Mouse (Mus musculus) cortical plate, adult 2 months (tissue): ENCODE data around the gene Tfcp2l1. TPM values are rescaled to one million over a fixed set of nuclear protein-coding genes. Genes with fewer than 3 reads are reported as not detected.

Experiments
- H3K27ac ChIP-seq: fragments of 200-500 bp; 2 replicates; pipeline ENCODE4 v1.5.1; 2012; ENCODE audit warnings: low read length, control low read depth, inconsistent platforms; ENCODE audit not compliant: insufficient read depth
- H3K4me1 ChIP-seq: fragments of 200-500 bp; 2 replicates; pipeline ENCODE4 v1.6.1; 2011; ENCODE audit warnings: low read length; ENCODE audit not compliant: control insufficient read depth, insufficient read depth
- H3K4me3 ChIP-seq: fragments of 200-500 bp; 2 replicates; pipeline ENCODE4 v1.5.1; 2011; ENCODE audit warnings: mild to moderate bottlenecking, low read length, control low read depth; ENCODE audit not compliant: insufficient read depth
- CTCF ChIP-seq: fragments of 200-500 bp; IDR thresholded peaks from 2 replicates; pipeline ENCODE4 v1.5.1; 2011; ENCODE audit warnings: mild to moderate bottlenecking, control low read depth, low read length; ENCODE audit not compliant: insufficient read depth; ENCODE audit errors: extremely low read depth
- POLR2A ChIP-seq: fragments of 200-500 bp; IDR thresholded peaks from 2 replicates; pipeline ENCODE4 v1.6.1; 2011; ENCODE audit warnings: mild to moderate bottlenecking, low read length, control low read depth; ENCODE audit not compliant: insufficient read depth; ENCODE audit errors: extremely low read depth
- polyA plus RNA-seq: library from polyadenylated mRNA; depleted of rRNA; stranded (reverse); fragments of >200 nt; gene quantifications from 2 replicates; pipeline ENCODE4 v1.2.3, GENCODE M21; 2012

Gene Tfcp2l1
- polyA plus RNA-seq, 1 experiment, result 2.4 TPM

DNA sequence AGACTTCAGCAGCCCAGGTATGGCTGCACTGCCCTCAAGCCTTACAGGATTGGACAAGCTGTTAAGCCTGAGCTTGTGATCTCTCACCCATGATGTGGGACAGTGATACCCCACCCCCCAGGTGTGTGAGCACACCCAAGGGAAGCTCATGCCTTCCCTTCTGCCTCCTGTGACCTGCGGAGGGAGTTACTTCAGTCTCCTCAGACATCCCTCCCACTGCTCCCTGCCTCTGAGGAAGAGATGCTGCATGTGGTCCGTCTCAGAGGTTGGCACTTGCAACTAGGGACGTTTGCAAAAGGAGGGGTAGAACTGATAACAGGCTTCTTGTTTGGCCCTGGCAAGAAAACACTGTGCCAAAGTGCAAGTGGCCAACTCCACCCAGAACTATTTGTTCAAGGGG is 4.9 kb upstream of the Tfcp2l1 start:
- TF ChIP-seq POLR2A, result no peak
- no peak for TF ChIP-seq CTCF
- no peaks in the 10 kb centered on the region for H3K4me1 ChIP-seq
- H3K4me3 ChIP-seq, result no peak overlapping the region
- H3K27ac ChIP-seq, result no peak overlapping the region

GRCm38 (mm10) chr1:118625461-118625860 is 2.3 kb upstream of the Tfcp2l1 start:
- H3K27ac ChIP-seq, result no peak overlapping the region
- no peaks in the 10 kb centered on the region for H3K4me1 ChIP-seq
- no peak for TF ChIP-seq CTCF
- TF ChIP-seq POLR2A, result no peak
- H3K4me3 ChIP-seq, result no peak overlapping the region

GRCm38 (mm10) chr1:118625921-118626320 is 1.8 kb upstream of the Tfcp2l1 start:
- H3K4me1 ChIP-seq, result no peaks in the 10 kb centered on the region
- no peak overlapping the region for H3K4me3 ChIP-seq
- TF ChIP-seq CTCF (no peak), POLR2A (no peak)
- H3K27ac ChIP-seq, result no peak overlapping the region

GRCm38 (mm10) chr1:118626452-118626851 is 1.3 kb upstream of the Tfcp2l1 start:
- Histone ChIP-seq H3K4me3 (no peak overlapping the region), H3K4me1 (no peaks in the 10 kb centered on the region), H3K27ac (no peak overlapping the region)
- TF ChIP-seq POLR2A, result no peak
- TF ChIP-seq CTCF, result no peak

DNA sequence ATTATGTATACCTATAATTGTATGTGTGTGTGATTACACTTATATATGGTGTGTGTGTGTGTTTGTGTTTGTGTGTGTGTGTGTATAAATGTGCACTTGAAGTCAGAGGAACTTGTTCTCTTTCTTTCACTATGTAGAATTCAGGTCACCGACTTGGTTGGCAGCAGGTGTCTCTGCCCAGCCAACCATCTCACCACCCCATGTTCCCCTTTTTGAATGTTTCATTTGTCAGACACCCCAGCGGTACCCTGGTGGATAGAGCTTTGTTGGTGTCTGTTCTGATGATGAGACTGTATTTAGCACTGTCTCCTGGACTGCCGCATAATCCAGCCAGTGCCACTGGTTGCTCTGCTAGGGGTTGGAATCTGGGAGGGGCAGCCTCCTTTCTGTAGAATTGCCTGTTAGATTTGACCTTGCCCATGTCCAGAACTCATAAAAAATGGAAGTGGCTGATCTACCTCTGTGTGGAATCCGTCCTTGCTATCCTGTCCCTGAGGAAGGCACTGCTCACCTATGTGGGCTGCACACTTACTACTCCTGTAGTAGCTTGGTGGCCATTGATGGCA is 5.8 kb downstream of the Tfcp2l1 start:
- no peak overlapping the region for H3K27ac ChIP-seq
- H3K4me3 ChIP-seq, result no peak overlapping the region
- TF ChIP-seq POLR2A (no peak), CTCF (no peak)
- no peaks in the 10 kb centered on the region for H3K4me1 ChIP-seq

DNA sequence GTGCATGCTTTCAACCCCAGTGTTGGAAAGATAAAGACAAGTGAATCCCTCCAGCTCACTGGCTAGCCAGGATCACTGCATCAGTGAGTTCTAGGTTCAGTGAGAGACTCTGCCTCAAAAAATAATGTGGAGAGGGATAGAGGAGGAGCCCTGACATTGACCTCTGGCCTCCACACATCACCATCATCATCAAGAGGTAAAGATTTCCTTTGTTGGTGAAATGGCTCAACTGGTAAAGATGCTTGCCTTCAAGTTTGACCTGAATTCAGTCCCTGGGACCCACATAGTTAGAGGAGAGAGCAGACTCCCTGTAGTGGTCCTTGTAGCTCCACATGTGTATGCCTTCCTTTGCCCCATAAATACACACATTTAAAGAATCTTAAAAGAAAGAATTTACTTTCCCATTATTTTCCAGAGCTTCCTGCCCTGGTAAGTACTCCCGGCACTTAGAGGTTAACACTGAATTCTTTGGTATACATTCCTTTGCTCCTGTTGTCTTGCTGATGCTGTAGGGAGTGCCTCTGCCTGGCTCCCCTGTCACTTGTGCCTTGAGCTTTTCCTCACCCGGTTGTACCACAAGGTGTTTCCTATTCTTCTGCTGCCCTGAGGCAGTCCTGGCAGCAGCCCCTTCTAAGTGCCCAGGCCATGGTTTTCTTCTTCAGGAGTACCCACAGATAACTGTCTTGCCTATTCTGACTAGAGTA is 14.7 kb downstream of the Tfcp2l1 start:
- no peak for TF ChIP-seq POLR2A
- no peak for TF ChIP-seq CTCF
- Histone ChIP-seq H3K27ac (no peak overlapping the region), H3K4me3 (no peak overlapping the region), H3K4me1 (no peaks in the 10 kb centered on the region)

- no peak overlapping the region for H3K27ac ChIP-seq
- TF ChIP-seq CTCF (no peak), POLR2A (no peak)
- no peak overlapping the region for H3K4me3 ChIP-seq
- no peaks in the 10 kb centered on the region for H3K4me1 ChIP-seq
Measured at GRCm38 (mm10) chr1:118643138-118643979, 15.6 kb downstream of the Tfcp2l1 start.

GRCm38 (mm10) chr1:118645701-118646100 is 18.0 kb downstream of the Tfcp2l1 start:
- 0 out of 2 replicates have a peak, but pooled peaks cover 2% of the 10 kb centered on the region for H3K4me1 ChIP-seq
- H3K4me3 ChIP-seq, result no peak overlapping the region
- no peak overlapping the region for H3K27ac ChIP-seq
- no peak for TF ChIP-seq POLR2A
- no peak for TF ChIP-seq CTCF

GRCm38 (mm10) chr1:118648015-118648414 is 20.3 kb downstream of the Tfcp2l1 start:
- TF ChIP-seq POLR2A (no peak), CTCF (no peak)
- no peak overlapping the region for H3K4me3 ChIP-seq
- 0 out of 2 replicates have a peak, but pooled peaks cover 2% of the 10 kb centered on the region for H3K4me1 ChIP-seq
- H3K27ac ChIP-seq, result no peak overlapping the region
